Mouse (Mus musculus): ENCODE measurements around the gene Fgf22.

The Fgf22 gene

DNA sequence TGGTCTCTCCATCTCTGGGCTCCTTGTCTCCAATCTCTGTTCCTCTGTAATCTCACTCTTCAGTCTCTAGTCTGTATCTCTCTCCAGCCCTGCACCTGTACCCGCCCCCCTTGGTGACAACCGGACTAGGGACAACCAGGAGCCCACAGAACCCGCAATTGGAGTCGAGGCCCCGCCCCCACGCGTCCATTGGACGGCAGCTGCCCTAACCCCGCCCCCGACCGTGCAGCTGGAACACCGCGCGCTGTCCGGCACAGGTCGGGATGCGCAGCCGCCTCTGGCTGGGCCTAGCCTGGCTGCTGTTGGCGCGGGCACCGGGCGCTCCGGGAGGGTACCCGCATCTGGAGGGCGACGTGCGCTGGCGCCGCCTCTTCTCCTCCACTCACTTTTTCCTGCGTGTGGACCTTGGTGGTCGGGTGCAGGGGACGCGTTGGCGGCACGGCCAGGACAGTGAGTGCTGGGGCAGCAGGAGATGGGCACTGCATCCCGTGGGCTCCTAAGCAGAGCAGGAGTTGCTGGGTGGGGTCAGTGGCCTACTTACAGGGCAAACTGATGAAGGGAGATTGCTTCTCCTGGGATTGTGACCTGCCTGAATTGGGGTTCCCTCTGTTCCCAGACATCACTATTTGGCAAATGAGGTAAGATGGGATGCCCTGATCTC lies at the start of gene Fgf22:
Fgf22 (plus strand) TSS at position 221 of the 661 bp plus-strand sequence.
- no peak for DNase-seq (ENCODE audit: low read depth, low spot score)
- H3K27me3 ChIP-seq (ENCODE audit: control insufficient read depth, insufficient read depth, low read length, poor library complexity, severe bottlenecking): no peaks in the 10 kb centered on the region
- no peaks in the 10 kb centered on the region; the same call in none of the 2 replicates for H3K36me3 ChIP-seq (ENCODE audit: control insufficient read depth, insufficient read depth, low read length, poor library complexity, severe bottlenecking)

DNA sequence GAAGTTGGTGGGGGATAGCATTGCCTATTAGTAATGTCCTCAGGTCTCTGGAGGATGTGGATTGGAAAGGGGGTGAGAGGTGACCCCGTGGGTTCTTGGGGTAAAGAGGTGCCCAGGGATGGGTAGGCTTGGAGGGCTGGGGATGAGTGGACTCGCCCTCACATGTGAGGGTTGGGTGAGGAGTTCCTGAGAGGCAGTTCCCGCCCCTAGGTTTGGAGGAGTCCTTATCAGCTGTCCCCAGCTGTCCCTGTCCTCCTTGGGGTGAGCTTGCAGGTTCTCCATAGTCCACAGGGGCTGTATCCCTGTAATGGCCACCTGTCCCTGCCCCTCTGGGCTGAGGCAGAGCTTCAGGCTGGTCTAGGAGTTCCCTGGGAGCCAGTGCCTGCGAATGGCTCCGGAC lies 48.9 kb upstream of the Fgf22 start:
- H3K36me3 ChIP-seq (ENCODE audit: control insufficient read depth, insufficient read depth, low read length, poor library complexity, severe bottlenecking): peaks cover 2% of the 10 kb centered on the region; the same call in 1 of the 2 replicates
- DNase-seq (ENCODE audit: low read depth, low spot score): no peak
- H3K27me3 ChIP-seq (ENCODE audit: control insufficient read depth, insufficient read depth, low read length, poor library complexity, severe bottlenecking): no peaks in the 10 kb centered on the region

DNA sequence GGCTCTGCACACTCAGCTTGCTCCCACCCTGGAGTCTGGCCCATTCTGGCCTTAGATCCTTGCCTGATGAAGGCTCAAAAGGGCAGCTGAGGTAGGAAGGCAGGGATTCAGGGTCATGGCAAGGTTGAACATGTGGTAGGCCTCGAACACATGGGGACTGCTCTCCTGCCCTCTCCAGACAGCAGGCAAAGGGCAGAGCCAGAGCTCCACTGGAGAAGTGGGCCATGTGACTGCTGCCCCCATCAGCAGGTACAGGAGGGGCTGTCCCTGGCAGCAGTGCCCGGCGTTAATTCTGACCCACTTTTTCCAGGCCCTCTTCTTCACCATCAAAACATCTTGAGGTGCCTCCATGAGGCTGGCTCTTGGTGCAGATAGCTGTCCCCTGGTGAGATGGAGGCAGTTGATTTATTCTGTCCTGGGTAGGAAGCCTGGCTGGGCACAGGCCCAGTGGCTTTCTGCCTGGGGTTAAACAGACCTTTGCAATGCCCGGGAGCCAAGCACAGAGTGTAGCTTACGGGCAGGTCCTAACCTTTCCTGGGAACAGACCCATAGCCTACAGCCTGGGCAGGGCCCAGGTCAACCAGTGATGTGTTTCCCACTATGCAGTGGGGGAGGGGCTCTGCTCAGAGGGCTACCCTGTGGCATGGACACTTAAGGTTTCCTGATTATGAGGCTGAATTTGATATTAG lies 48.3 kb upstream of the Fgf22 start:
- Histone ChIP-seq H3K27me3 (ENCODE audit: control insufficient read depth, insufficient read depth, low read length, poor library complexity, severe bottlenecking) (no peaks in the 10 kb centered on the region), H3K36me3 (ENCODE audit: control insufficient read depth, insufficient read depth, low read length, poor library complexity, severe bottlenecking) (peaks cover 6% of the 10 kb centered on the region)
- DNase-seq (ENCODE audit: low read depth, low spot score): no peak

DNA sequence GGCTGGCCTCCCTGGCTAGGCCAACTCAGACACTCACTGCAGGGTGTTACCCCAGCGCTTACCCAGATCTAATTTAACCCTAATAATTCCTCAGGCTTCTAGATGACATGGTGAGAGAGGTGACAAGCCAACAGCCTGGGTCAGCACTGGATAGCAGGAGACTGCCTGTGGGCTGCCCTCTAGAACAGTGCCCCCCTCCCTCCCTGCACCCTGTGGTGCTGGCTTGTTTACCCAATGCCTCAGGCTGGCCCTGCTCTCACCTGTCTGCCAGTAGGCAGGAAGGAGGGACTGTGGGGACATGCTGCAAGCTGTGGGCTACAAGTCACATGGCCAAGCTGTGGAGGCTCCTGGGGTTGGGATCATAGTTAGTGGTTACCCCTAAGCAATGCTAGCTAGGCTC lies 47.7 kb upstream of the Fgf22 start:
- H3K27me3 ChIP-seq (ENCODE audit: control insufficient read depth, insufficient read depth, low read length, poor library complexity, severe bottlenecking): no peaks in the 10 kb centered on the region
- DNase-seq (ENCODE audit: low read depth, low spot score): no peak
- peaks cover 7% of the 10 kb centered on the region for H3K36me3 ChIP-seq (ENCODE audit: control insufficient read depth, insufficient read depth, low read length, poor library complexity, severe bottlenecking)

DNA sequence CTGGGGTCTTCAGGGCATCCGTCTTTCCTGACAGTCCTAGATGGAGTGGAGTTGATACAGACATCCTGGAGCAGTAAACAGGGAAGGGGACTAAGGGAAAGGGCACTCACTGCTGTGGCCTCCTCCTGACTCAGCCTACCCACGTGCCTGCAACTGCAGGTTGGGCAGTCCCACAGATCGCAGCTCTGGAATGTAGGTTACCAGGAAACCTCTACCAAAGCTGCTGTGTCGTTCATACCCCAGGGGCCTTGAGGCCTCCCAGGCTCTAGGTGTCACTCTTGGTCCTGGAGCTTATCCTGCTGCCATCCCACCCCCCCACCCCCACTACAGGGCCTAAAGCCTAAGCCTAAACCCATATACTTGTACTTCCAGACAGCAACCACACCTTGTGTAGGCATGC lies 47.1 kb upstream of the Fgf22 start:
- Histone ChIP-seq H3K27me3 (ENCODE audit: control insufficient read depth, insufficient read depth, low read length, poor library complexity, severe bottlenecking) (no peaks in the 10 kb centered on the region), H3K36me3 (ENCODE audit: control insufficient read depth, insufficient read depth, low read length, poor library complexity, severe bottlenecking) (peaks cover 7% of the 10 kb centered on the region)
- no peak for DNase-seq (ENCODE audit: low read depth, low spot score)

DNA sequence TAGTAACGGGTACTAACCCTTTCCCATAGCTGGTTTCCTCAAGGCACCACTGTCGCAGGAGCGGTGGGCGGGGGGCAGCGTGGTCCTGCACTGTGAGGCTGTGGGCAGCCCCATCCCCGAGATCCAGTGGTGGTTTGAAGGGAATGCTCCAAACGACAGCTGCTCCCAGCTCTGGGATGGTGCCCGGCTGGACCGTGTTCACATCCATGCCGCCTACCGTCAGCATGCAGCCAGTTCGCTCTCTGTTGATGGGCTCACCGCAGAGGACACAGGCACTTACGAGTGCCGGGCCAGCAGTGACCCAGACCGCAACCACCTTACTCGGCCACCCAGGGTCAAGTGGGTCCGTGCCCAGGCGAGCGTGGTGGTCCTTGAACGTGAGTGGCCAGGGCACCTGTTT lies 46.2 kb upstream of the Fgf22 start:
- no peak for DNase-seq (ENCODE audit: low read depth, low spot score)
- Histone ChIP-seq H3K27me3 (ENCODE audit: control insufficient read depth, insufficient read depth, low read length, poor library complexity, severe bottlenecking) (no peaks in the 10 kb centered on the region), H3K36me3 (ENCODE audit: control insufficient read depth, insufficient read depth, low read length, poor library complexity, severe bottlenecking) (peaks cover 7% of the 10 kb centered on the region)

DNA sequence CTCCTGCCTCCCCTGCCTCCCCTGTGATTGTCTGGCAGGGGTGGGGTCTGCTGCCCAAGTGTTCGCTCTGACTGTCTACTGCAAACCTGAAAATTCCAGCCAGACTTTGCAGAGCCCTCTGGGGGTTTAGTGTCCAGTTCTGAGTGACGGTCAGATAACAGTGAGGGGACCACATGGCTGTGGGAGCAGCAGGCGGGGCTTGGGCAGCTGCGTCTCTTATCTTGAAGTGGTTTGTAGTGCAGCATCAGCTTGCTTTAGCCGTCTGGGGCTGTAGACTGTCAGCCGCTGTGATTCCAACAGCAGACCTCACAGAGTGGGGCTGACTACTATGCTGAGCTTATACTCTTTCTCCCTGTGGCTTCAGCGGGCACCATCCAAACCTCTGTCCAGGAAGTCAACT lies 45.6 kb upstream of the Fgf22 start:
- Histone ChIP-seq H3K27me3 (ENCODE audit: control insufficient read depth, insufficient read depth, low read length, poor library complexity, severe bottlenecking) (no peaks in the 10 kb centered on the region), H3K36me3 (ENCODE audit: control insufficient read depth, insufficient read depth, low read length, poor library complexity, severe bottlenecking) (peaks cover 7% of the 10 kb centered on the region)
- DNase-seq (ENCODE audit: low read depth, low spot score): no peak

DNA sequence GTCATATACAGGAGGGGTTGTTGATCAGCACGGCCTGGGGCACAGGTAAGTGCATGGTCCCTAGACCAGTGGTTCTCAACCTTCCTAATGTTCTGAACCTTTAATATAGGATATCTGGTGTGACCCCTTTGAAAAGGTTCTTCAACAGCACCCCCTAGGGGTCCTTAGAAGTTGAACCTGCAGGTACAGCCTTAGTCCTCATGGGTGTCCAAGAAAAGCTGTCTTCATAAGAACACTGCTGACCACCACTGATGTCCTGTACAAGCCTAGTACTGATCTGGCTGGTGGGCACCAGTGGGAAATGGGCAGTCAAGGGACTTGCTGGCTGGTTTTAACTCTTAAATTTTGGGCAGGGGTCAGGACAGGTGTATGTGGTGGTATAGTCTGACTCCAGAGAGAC lies 42.8 kb upstream of the Fgf22 start:
- H3K27me3 ChIP-seq (ENCODE audit: control insufficient read depth, insufficient read depth, low read length, poor library complexity, severe bottlenecking): no peaks in the 10 kb centered on the region
- peak; percentile 60 for DNase-seq (ENCODE audit: low read depth, low spot score)
- peaks cover 7% of the 10 kb centered on the region for H3K36me3 ChIP-seq (ENCODE audit: control insufficient read depth, insufficient read depth, low read length, poor library complexity, severe bottlenecking)

DNA sequence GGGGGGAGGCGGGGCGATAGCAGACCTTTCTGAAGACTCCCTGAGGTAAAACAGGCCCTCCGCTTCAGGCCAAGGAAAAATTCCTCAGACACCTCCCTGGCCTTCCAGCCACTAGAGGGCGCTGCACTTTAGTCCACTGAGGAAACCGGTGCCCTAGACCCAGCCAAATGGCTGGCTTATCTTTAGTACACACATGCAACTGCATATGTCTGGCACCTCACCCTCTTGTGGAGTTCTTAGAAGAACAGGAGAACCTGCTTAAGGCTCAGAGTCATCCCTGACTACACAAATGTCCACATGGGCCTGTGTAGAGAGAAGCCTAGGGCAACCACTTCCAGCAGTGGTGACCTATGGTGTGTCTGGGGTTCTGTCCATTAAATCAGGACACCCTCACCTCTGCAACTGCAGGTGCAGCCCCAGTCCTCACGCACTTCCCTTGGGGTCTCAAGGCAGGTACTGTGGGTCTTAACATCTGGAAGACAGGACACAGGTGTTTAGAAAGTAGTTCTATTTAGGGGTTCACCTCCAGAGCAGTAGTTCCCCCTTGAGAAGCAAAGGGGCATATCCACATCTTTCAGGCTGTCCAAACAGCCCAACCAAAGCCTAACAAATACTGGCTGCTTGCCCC lies 42.3 kb upstream of the Fgf22 start:
- DNase-seq (ENCODE audit: low read depth, low spot score): peak; percentile 79
- H3K36me3 ChIP-seq (ENCODE audit: control insufficient read depth, insufficient read depth, low read length, poor library complexity, severe bottlenecking): peaks cover 7% of the 10 kb centered on the region
- no peaks in the 10 kb centered on the region for H3K27me3 ChIP-seq (ENCODE audit: control insufficient read depth, insufficient read depth, low read length, poor library complexity, severe bottlenecking)

DNA sequence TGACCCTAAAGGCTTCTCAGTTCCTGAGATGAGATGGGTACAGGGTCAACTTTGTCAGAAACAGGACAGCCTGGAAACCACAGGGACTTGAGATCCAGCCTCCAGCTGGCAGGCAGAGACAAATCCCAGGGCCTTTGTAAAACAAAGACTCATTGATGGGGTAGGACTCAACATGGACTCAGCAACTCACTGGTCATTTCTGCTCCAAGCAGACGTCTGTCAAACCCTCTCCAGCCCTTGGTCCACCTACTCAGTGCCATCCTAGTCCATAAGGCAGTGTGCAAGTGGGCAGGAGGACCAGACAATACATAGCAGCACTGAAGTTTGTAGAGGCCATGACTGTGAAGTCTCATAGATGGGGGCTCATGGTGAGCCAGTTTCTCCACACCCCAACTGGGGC lies 41.7 kb upstream of the Fgf22 start:
- no peak for DNase-seq (ENCODE audit: low read depth, low spot score)
- Histone ChIP-seq H3K36me3 (ENCODE audit: control insufficient read depth, insufficient read depth, low read length, poor library complexity, severe bottlenecking) (peaks cover 7% of the 10 kb centered on the region), H3K27me3 (ENCODE audit: control insufficient read depth, insufficient read depth, low read length, poor library complexity, severe bottlenecking) (no peaks in the 10 kb centered on the region)

DNA sequence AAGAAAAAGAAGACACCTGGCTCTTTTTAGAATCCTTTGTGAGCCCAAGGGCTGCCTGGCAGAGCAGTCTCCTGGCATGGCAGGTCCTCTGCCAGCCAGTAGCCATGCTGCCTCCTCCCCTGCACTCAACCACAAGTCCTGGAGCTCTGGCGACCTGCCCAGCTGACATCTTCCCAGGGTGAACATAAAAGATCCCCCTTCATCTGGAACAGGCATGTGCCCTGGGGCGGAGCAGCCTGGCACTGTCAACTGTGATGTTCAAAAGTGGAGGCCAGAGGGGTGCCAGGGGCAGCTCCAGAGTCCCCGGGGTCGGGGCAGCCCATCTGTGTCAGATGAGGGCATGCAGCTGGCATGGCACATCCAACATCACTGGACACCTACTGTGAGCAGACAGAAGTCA lies 39.9 kb upstream of the Fgf22 start:
- peaks cover 5% of the 10 kb centered on the region for H3K36me3 ChIP-seq (ENCODE audit: control insufficient read depth, insufficient read depth, low read length, poor library complexity, severe bottlenecking)
- H3K27me3 ChIP-seq (ENCODE audit: control insufficient read depth, insufficient read depth, low read length, poor library complexity, severe bottlenecking): no peaks in the 10 kb centered on the region
- DNase-seq (ENCODE audit: low read depth, low spot score): no peak

DNA sequence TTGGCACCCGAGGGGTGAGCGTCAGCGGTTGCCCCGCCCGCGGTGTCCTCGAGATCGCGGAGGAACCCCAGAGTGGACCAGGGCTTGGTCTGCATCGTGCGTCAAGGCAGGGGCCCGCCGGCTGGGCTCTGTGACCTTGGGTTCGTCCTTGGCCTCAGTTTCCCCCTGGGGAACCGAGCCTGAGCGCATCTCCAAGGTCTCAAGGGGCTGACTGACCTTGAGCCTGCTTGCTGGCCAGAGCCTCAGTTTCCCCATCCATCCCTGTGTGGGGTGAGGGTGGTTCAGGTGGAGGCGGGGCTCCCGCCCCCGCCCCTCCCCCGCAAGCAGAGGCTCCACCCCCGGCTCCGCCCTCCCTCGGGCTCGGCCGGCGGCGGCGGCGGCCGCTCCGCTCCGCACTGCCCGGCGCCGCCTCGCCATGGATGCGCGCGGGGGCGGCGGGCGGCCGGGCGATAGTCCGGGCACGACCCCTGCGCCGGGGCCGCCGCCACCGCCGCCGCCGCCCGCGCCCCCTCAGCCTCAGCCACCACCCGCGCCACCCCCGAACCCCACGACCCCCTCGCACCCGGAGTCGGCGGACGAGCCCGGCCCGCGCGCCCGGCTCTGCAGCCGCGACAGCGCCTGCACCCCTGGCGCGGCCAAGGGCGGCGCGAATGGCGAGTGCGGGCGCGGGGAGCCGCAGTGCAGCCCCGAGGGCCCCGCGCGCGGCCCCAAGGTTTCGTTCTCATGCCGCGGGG lies 38.5 kb upstream of the Fgf22 start, which contains the start of gene Hcn2:
Hcn2 (plus strand) TSS at position 381 of the 734 bp plus-strand sequence.
- peaks cover 2% of the 10 kb centered on the region; the same call in 1 of the 2 replicates for H3K36me3 ChIP-seq (ENCODE audit: control insufficient read depth, insufficient read depth, low read length, poor library complexity, severe bottlenecking)
- H3K27me3 ChIP-seq (ENCODE audit: control insufficient read depth, insufficient read depth, low read length, poor library complexity, severe bottlenecking): no peaks in the 10 kb centered on the region
- no peak for DNase-seq (ENCODE audit: low read depth, low spot score)

DNA sequence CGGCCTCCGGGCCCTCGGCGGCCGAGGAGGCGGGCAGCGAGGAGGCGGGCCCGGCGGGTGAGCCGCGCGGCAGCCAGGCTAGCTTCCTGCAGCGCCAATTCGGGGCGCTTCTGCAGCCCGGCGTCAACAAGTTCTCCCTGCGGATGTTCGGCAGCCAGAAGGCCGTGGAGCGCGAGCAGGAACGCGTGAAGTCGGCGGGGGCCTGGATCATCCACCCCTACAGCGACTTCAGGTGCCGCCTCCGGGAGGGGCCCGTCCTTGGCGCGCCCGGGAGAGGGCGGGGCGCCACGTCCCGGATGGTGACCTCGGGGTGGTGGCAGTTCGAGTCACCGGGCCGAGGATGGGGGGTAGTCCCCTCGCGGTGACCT lies 37.9 kb upstream of the Fgf22 start:
- peak; percentile 19 for DNase-seq (ENCODE audit: low read depth, low spot score)
- no peaks in the 10 kb centered on the region for H3K27me3 ChIP-seq (ENCODE audit: control insufficient read depth, insufficient read depth, low read length, poor library complexity, severe bottlenecking)
- no peaks in the 10 kb centered on the region; the same call in 1 of the 2 replicates for H3K36me3 ChIP-seq (ENCODE audit: control insufficient read depth, insufficient read depth, low read length, poor library complexity, severe bottlenecking)

DNA sequence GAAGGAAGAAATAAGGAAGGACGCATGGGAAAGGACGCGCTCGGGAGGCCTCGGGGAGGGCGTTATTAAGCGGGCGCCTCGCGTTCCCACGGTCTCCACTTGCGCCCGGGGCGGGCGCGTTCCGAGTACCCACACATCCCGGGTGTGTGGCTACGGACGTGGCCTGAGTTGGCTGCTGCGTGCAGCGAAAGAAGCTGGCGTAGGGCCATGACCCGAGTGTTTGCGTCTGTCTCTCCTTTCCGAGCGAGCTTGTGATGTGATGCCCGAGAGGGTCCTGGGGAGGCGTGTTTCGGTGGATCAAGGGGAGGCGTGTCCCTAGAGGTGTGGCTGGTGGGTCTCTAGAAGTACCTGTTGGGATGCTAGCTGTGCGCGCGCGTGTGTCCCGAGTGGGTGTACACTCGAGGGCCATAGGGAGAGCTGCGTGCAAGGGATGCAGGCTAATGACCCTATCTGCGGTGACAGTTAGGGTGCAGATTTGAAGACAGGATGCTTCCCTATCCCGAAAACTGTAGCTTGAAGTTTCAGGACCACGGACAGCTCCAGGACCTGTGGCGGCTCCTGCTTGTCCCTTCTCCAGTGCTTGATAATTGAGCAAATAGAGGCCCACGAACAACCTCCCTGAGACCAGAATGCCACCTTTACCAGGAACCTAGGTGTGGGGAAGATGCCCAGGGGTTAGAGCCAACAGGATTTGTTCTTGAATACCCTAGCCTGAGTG lies 37.1 kb upstream of the Fgf22 start:
- peak; percentile 68 for DNase-seq (ENCODE audit: low read depth, low spot score)
- H3K36me3 ChIP-seq (ENCODE audit: control insufficient read depth, insufficient read depth, low read length, poor library complexity, severe bottlenecking): no peaks in the 10 kb centered on the region
- H3K27me3 ChIP-seq (ENCODE audit: control insufficient read depth, insufficient read depth, low read length, poor library complexity, severe bottlenecking): no peaks in the 10 kb centered on the region

All from splenic B cell, adult 2 months (primary cell).